Mouse (Mus musculus) midbrain, embryonic 11.5 days (tissue): Measurements from ENCODE around the gene Megf11. TPM values are rescaled to one million over a fixed set of nuclear protein-coding genes. Genes with fewer than 3 reads are reported as not detected.

Experiments used
- ATAC-seq: fragments of 200-750 bp; cut with Nextera tagmentation; 2 replicates; pipeline ENCODE4 v1.8.0; 2017; ENCODE audit warnings: moderate TSS enrichment, moderate library complexity; ENCODE audit not compliant: low FRiP score
- DNase-seq: peaks from one replicate; pipeline ENCODE4 v3.0.0; 2015; ENCODE audit warnings: low spot score; ENCODE audit errors: missing footprints
- H3K27ac ChIP-seq: fragments of 300-500 bp; sonication (generic); 2 replicates; pipeline ENCODE4 v1.5.1; 2014; ENCODE audit warnings: low read depth, low read length
- H3K27me3 ChIP-seq: fragments of 300-500 bp; sonication (generic); 2 replicates; pipeline ENCODE4 v1.6.1; 2014; ENCODE audit warnings: mild to moderate bottlenecking, low read length, moderate library complexity, mixed read lengths; ENCODE audit not compliant: control insufficient read depth, insufficient read depth
- H3K36me3 ChIP-seq: fragments of 300-500 bp; sonication (generic); 2 replicates; pipeline ENCODE4 v1.6.1; 2014; ENCODE audit warnings: mild to moderate bottlenecking, low read length, moderate library complexity, mixed read lengths; ENCODE audit not compliant: control insufficient read depth, insufficient read depth
- H3K4me1 ChIP-seq: fragments of 300-500 bp; sonication (generic); 2 replicates; pipeline ENCODE4 v1.6.1; 2014; ENCODE audit warnings: low read length; ENCODE audit not compliant: control insufficient read depth, insufficient read depth
- H3K4me2 ChIP-seq: fragments of 300-500 bp; sonication (generic); 2 replicates; pipeline ENCODE4 v1.6.1; 2014; ENCODE audit warnings: mild to moderate bottlenecking, moderate library complexity
- H3K4me3 ChIP-seq: fragments of 300-500 bp; sonication (generic); 2 replicates; pipeline ENCODE4 v1.5.1; 2014; ENCODE audit warnings: low read depth, low read length
- H3K9ac ChIP-seq: fragments of 300-500 bp; sonication (generic); 2 replicates; pipeline ENCODE4 v1.6.1; 2014; ENCODE audit warnings: low read length
- H3K9me3 ChIP-seq: fragments of 300-500 bp; sonication (generic); 2 replicates; pipeline ENCODE4 v1.6.1; 2016; ENCODE audit warnings: low read length; ENCODE audit not compliant: control insufficient read depth
- WGBS: fragments of 180-500 bp; shearing (Covaris S2); extraction: QIAGEN DNeasy Blood & Tissue Kit; methylation state at CpG from one replicate; pipeline ENCODE4 v1.1.7; 2014; 5-methylcytosine and 5-hydroxymethylcytosine counted together
- polyA plus RNA-seq: library from polyadenylated mRNA; unstranded; fragments of >200 nt; fragmentation: Nextera tagmentation; extraction: Ambion mirVana; gene quantifications from 2 replicates; pipeline ENCODE4 v1.2.1, GENCODE M21; 2014

Gene Megf11
- polyA plus RNA-seq, 1 experiment from 2014 or later = 3.1 TPM

GRCm38 (mm10) chr9:64578014-64578413 is 192.6 kb downstream of the Megf11 start:
- H3K9ac ChIP-seq = no peak overlapping the region
- peaks cover 3% of the 10 kb centered on the region; the same call in 1 of the 2 replicates for H3K4me1 ChIP-seq
- no peaks in the 10 kb centered on the region for H3K9me3 ChIP-seq
- no peak overlapping the region for H3K27ac ChIP-seq
- H3K4me2 ChIP-seq = no peak overlapping the region
- no peaks in the 10 kb centered on the region for H3K27me3 ChIP-seq
- ATAC-seq (no peak), DNase-seq (no peak)
- no peaks in the 10 kb centered on the region for H3K36me3 ChIP-seq
- no peak overlapping the region for H3K4me3 ChIP-seq

DNA sequence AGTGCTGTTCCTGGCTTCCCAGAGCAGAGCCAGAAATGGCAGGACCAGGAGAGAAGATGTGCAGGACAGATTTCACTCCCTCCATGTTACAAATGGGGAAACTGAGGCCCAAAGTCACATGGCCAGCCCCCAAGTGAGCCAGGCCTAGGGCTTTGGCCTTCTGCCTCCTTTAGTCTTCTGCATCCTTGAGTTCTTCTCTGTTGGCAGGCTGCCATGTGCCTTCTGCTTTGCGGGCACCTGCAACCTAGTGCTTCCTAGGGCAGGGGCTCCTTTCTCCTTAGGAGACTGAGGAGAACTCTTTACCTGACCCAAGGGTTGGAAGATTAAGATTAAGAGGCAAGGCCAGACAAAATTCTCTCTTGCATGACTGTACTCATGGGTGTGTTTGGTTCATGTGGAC is 193.9 kb downstream of the Megf11 start:
- DNase-seq (no peak), ATAC-seq (no peak)
- H3K4me1 ChIP-seq = peaks cover 3% of the 10 kb centered on the region; the same call in 1 of the 2 replicates
- H3K9me3 ChIP-seq = no peaks in the 10 kb centered on the region
- no peak overlapping the region for H3K4me3 ChIP-seq
- H3K27ac ChIP-seq = no peak overlapping the region
- no peak overlapping the region for H3K9ac ChIP-seq
- WGBS = 100% methylated on average over 1 of the region's 1 CpGs
- H3K27me3 ChIP-seq = no peaks in the 10 kb centered on the region
- H3K4me2 ChIP-seq = no peak overlapping the region
- H3K36me3 ChIP-seq = no peaks in the 10 kb centered on the region

DNA sequence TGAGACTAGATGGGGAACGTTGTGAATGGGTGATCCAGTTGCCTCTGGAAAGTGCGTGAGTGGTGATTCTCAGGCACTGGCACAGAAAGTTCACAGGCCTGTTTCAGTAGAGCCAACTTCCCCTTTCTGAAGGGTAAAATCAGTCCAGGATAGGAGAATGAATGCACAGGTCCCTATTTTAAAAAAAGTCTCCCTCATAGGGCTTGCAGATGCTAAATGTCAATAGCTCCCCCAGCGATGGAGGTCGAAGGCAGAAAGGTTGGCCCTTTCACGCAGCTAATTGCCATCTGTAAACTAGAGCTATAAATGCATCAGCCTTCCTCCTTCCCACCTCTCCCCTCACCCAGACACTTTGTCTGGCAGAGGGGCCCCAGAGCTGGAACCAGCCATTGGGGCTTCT is 200.9 kb downstream of the Megf11 start:
- Histone ChIP-seq H3K27me3 (no peaks in the 10 kb centered on the region; the same call in 1 of the 2 replicates), H3K4me2 (no peak overlapping the region), H3K4me1 (no peaks in the 10 kb centered on the region), H3K36me3 (no peaks in the 10 kb centered on the region), H3K4me3 (no peak overlapping the region), H3K9me3 (no peaks in the 10 kb centered on the region), H3K9ac (no peak overlapping the region), H3K27ac (no peak overlapping the region)
- WGBS = 88% methylated on average over 5 of the region's 5 CpGs
- ATAC-seq (no peak), DNase-seq (no peak)

DNA sequence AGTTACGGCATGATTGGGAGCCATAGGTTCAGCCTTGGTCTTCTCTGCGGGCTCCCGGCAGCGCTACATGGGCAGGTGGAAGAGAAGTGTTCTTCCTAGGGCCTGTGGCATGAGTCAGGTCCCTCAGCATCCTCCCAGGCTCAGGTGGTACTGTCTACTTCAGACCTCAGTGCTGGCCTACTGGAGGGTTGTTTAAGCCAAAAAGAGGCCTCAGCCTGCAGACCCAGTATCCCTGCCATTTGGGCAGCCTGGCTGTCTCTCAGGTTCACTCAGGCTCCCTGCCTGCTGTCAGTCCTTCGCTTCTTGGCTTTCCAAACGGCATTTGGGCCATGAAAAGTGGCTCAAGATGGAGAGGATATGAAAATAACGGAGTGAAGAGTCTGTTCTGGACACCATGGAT is 202.6 kb downstream of the Megf11 start:
- WGBS = 91% methylated on average over 7 of the region's 7 CpGs
- H3K27ac ChIP-seq = no peak overlapping the region
- H3K4me3 ChIP-seq = no peak overlapping the region
- no peak for ATAC-seq
- DNase-seq = no peak
- no peak overlapping the region for H3K9ac ChIP-seq
- H3K4me2 ChIP-seq = no peak overlapping the region
- no peaks in the 10 kb centered on the region for H3K4me1 ChIP-seq
- H3K36me3 ChIP-seq = no peaks in the 10 kb centered on the region
- H3K9me3 ChIP-seq = no peaks in the 10 kb centered on the region
- H3K27me3 ChIP-seq = no peaks in the 10 kb centered on the region; the same call in 1 of the 2 replicates

GRCm38 (mm10) chr9:64590634-64591041 is 205.2 kb downstream of the Megf11 start:
- no peaks in the 10 kb centered on the region; the same call in 1 of the 2 replicates for H3K27me3 ChIP-seq
- ATAC-seq (peak; percentile 27; the same call in 1 of the 2 replicates), DNase-seq (no peak)
- no peak overlapping the region for H3K4me2 ChIP-seq
- H3K27ac ChIP-seq = no peak overlapping the region
- no peak overlapping the region for H3K4me3 ChIP-seq
- WGBS = 68% methylated on average over 5 of the region's 5 CpGs
- H3K9me3 ChIP-seq = no peaks in the 10 kb centered on the region
- H3K4me1 ChIP-seq = peaks cover 3% of the 10 kb centered on the region; the same call in 1 of the 2 replicates
- no peaks in the 10 kb centered on the region for H3K36me3 ChIP-seq
- H3K9ac ChIP-seq = no peak overlapping the region

GRCm38 (mm10) chr9:64591436-64591835 is 206.0 kb downstream of the Megf11 start:
- Histone ChIP-seq H3K27me3 (no peaks in the 10 kb centered on the region; the same call in 1 of the 2 replicates), H3K4me2 (no peak overlapping the region), H3K9ac (no peak overlapping the region), H3K27ac (no peak overlapping the region), H3K9me3 (no peaks in the 10 kb centered on the region), H3K4me3 (no peak overlapping the region), H3K36me3 (no peaks in the 10 kb centered on the region), H3K4me1 (peaks cover 3% of the 10 kb centered on the region; the same call in 1 of the 2 replicates)
- no peak for ATAC-seq
- 68% methylated on average over 1 of the region's 1 CpGs for WGBS
- DNase-seq = no peak

DNA sequence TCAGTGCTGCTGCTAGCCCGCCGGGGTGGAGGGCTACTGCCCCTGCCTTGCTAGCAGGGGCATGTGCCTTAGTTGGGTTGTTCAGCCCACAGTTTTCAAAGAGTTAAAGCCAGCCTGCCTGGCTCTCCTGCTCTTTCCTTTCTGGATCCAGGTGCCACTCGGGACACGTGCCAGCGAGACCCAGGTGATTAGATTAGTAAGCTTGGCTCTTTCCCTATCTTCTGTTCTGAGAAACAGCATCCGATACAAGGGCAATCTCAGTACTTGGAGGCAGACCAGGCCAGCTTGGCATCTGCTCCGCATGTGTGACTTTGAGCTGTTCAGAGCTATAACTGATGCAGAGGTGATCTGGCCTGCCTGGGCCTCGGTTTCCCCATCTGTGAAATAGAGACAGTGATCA is 209.0 kb downstream of the Megf11 start:
- no peak overlapping the region for H3K4me2 ChIP-seq
- no peak overlapping the region for H3K9ac ChIP-seq
- no peak overlapping the region for H3K27ac ChIP-seq
- H3K36me3 ChIP-seq = no peaks in the 10 kb centered on the region
- DNase-seq = no peak
- no peaks in the 10 kb centered on the region for H3K27me3 ChIP-seq
- 69% methylated on average over 8 of the region's 8 CpGs for WGBS
- H3K4me1 ChIP-seq = peaks cover 3% of the 10 kb centered on the region; the same call in 1 of the 2 replicates
- no peak overlapping the region for H3K4me3 ChIP-seq
- ATAC-seq = no peak
- no peaks in the 10 kb centered on the region for H3K9me3 ChIP-seq

- Histone ChIP-seq H3K4me1 (peaks cover 3% of the 10 kb centered on the region; the same call in 1 of the 2 replicates), H3K9me3 (no peaks in the 10 kb centered on the region), H3K27me3 (peaks cover 7% of the 10 kb centered on the region), H3K27ac (no peak overlapping the region), H3K4me3 (no peak overlapping the region), H3K9ac (no peak overlapping the region), H3K4me2 (no peak overlapping the region), H3K36me3 (no peaks in the 10 kb centered on the region)
- 95% methylated on average over 7 of the region's 7 CpGs for WGBS
- ATAC-seq = no peak
- DNase-seq = no peak
These were observed 213.0 kb downstream of the Megf11 start for GRCm38 (mm10) chr9:64598427-64598826.

GRCm38 (mm10) chr9:64600731-64601130 is 215.3 kb downstream of the Megf11 start:
- Histone ChIP-seq H3K4me1 (peaks cover 9% of the 10 kb centered on the region), H3K9ac (no peak overlapping the region), H3K9me3 (no peaks in the 10 kb centered on the region), H3K4me3 (no peak overlapping the region), H3K27me3 (peaks cover 12% of the 10 kb centered on the region), H3K36me3 (no peaks in the 10 kb centered on the region), H3K27ac (no peak overlapping the region), H3K4me2 (no peak overlapping the region)
- 89% methylated on average over 2 of the region's 2 CpGs for WGBS
- ATAC-seq = no peak
- no peak for DNase-seq
